Mouse (Mus musculus) adrenal gland, adult (tissue): Measurements from ENCODE around the gene Fbxo39.

ENCODE experiments used
- DNase-seq, 2 experiments: peaks; one replicate each; pipeline ENCODE4 v3.0.0; 2022 to 2023; ENCODE audit warnings: low spot score in 1 of 2; ENCODE audit not compliant: inconsistent age in 2 of 2

Fbxo39 gene

GRCm38 (mm10) chr11:72361385-72362346 lies 47.4 kb downstream of the Fbxo39 start:
- DNase-seq, result peak; percentile 66 to 88

- no peak for DNase-seq
Observed at GRCm38 (mm10) chr11:72362347-72362741, 48.1 kb downstream of the Fbxo39 start, which contains the start of gene Tekt1. Gene Tekt1 (minus strand): TSS chr11:72362442.

DNA sequence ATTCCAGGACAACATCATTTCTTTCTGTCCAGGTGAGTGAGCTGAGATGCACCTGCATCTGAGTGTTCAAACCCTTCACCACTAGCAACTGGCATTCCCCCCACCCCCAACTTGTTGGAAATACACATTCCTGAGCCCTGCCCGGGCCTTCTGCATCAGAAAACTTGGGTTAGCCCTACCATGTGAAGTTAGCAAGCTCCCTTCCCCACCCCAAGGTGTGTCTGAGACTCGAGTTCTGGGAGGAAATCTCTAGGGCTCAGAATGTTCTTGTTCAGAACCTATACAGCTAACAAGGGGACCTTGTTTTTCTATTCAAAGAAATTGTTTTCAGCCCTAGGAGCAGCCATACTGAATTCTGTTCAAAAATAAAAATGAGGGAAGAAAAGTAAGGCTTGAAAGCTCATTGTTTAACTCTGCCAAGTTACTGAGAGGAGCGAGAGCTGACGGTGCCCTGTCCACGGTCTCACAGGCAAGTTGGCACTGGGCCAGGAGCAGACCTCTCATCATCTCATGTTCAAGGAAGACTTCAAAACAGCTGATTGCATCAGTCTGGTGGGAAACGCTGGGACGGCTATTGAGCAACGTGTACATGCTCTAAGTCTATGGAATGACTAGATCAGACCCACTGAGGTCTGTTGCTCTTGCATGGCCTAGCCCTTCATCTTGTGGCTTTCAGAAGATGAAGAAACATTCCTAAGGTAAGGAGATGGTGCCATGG lies 49.4 kb downstream of the Fbxo39 start:
- peak in 1 of 2 experiments; percentile 68 for DNase-seq

GRCm38 (mm10) chr11:72364526-72364925 lies 50.3 kb downstream of the Fbxo39 start:
- no peak for DNase-seq

DNA sequence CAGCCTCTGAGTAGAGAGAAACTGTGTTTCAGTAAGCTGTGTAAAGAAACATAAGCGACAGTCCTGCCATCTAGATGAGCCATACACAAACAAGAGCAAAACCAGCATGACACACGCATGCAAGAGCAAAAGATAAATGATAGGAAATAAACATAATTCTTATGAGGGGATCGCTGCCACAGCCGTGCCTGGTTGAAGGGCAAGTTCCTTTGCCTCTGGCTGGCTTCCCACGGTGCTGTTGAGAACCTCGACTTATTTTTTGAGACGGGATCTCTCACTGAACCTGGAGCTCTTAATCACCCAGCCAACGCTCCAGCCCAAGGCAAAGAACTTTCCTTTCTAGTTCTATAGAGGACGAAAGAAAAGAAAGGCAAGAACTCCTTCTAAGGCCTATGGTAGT lies 51.9 kb downstream of the Fbxo39 start:
- DNase-seq, result peak; percentile 47 to 85

DNA sequence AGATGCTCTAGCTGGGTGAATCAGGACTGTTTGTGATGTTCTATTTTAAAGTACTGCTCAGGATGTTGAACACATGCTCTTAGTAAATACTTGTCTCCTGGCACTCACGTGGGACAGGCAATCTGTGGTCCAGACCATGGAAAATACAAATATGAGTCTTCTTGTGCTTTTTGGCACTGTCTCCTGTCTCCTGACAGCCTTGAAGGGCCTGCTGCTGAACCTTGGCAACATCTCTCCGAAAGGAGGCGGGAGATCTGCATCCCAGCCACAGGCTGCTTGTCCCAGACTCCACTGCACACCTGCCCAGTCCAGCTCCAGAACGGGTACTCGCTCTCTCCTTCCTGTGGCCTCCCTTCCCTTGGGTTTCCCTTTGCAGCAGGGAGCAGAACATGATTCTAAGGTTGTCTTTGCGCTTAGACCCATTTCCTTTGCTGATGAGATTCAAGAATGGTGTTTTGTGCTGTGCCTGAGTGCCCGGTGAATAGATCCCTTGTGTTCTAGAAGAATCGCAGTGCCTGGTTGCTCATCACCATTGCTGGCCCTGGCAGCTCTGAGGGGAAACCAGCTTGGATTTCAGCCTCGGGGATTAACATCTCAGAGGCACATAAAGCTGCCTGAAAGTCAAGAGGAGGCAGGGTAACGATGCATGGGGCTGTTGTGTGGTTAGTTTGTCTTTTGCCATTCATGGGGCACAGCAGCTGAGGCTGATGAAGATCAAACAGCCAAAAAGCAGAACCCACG lies 53.9 kb downstream of the Fbxo39 start:
- DNase-seq, result no peak
